Mouse (Mus musculus) forebrain, embryonic 11.5 days (tissue): ENCODE measurements at regions not wholly inside any gene's neighbourhood (a gene's known extent, or its start where the extent isn't known, plus 50 kb on each side); places are given as distances from the start of the nearest gene placed in this dataset.

Source experiments
- ATAC-seq: fragments of 200-750 bp; cut with Nextera tagmentation; replicated peaks from 2 replicates; pipeline ENCODE4 v1.8.0; 2017; ENCODE audit warnings: moderate TSS enrichment; ENCODE audit not compliant: low FRiP score
- DNase-seq: peaks from one replicate; pipeline ENCODE4 v3.0.0-alpha.2; 2017; ENCODE audit warnings: low spot score
- H3K27ac ChIP-seq: fragments of 300-500 bp; sonication (generic); 2 replicates; pipeline ENCODE4 v1.5.1; 2014; ENCODE audit warnings: low read depth, low read length
- H3K27me3 ChIP-seq: fragments of 300-500 bp; sonication (generic); 2 replicates; pipeline ENCODE4 v1.6.1; 2014; ENCODE audit warnings: mild to moderate bottlenecking, low read length, mixed read lengths; ENCODE audit not compliant: control insufficient read depth, insufficient read depth
- H3K36me3 ChIP-seq: fragments of 300-500 bp; sonication (generic); 2 replicates; pipeline ENCODE4 v1.6.1; 2014; ENCODE audit warnings: mild to moderate bottlenecking, low read length, moderate library complexity, mixed read lengths; ENCODE audit not compliant: control insufficient read depth, insufficient read depth
- H3K4me1 ChIP-seq: fragments of 300-500 bp; sonication (generic); replicated peaks from 2 replicates; pipeline ENCODE4 v1.6.1; 2014; ENCODE audit warnings: low read length, mixed read lengths; ENCODE audit not compliant: control insufficient read depth, insufficient read depth
- H3K4me2 ChIP-seq: fragments of 300-500 bp; sonication (generic); 2 replicates; pipeline ENCODE4 v1.6.1; 2014; ENCODE audit warnings: low read depth, mild to moderate bottlenecking, low read length, moderate library complexity, mixed read lengths; ENCODE audit not compliant: severe bottlenecking
- H3K4me3 ChIP-seq: fragments of 300-500 bp; sonication (generic); 2 replicates; pipeline ENCODE4 v1.5.1; 2014; ENCODE audit warnings: low read depth, low read length
- H3K9ac ChIP-seq: fragments of 300-500 bp; sonication (generic); 2 replicates; pipeline ENCODE4 v1.6.1; 2014; ENCODE audit warnings: low read length
- H3K9me3 ChIP-seq: fragments of 300-500 bp; sonication (generic); 2 replicates; pipeline ENCODE4 v1.6.1; 2016; ENCODE audit warnings: low read length, mixed read lengths; ENCODE audit not compliant: control insufficient read depth
- WGBS: fragments of 180-500 bp; shearing (Covaris S2); extraction: QIAGEN DNeasy Blood & Tissue Kit; methylation state at CpG from one replicate; pipeline ENCODE4 v1.1.7; 2014; 5-methylcytosine and 5-hydroxymethylcytosine counted together

DNA sequence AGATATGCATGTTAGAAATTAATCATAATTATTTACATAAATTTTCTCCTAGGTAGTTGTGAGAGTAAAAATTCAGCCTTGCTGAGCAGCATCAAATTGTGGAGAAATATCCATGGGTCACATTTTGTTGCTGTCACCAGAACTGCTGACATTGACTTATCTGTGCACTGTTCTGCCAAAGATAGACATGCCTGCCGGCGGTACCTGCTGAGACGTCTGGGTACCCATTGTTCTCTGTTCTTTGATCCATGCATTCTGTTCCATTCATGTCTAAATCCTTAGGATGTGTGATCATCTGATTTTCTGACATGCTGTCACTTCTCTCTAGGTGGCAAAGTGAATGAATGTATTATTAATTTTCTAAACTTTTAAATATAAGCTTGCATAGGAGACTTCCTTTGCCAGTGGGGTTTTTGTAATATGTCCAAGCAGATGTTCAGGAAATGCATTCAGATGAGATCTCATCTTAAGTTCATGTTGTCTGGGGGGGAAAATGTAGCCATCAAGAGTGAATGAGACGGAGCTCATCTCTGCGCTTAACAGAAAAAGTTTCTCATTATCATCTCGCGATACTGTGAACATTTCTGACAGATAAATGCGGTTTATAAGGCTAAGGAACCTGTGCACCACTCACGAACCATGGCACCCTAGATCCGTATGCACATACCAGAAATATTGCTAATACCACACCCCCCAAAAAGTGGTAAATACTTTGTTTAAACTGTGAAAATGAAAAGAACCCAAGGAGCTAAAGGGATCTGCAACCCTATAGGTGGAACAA lies 391.0 kb upstream of the Slitrk5 start:
- no peak for DNase-seq
- Histone ChIP-seq H3K4me3 (no peak overlapping the region), H3K36me3 (no peaks in the 10 kb centered on the region), H3K9ac (no peak overlapping the region), H3K27ac (no peak overlapping the region), H3K9me3 (no peaks in the 10 kb centered on the region), H3K4me2 (no peak overlapping the region), H3K4me1 (no peaks in the 10 kb centered on the region), H3K27me3 (no peaks in the 10 kb centered on the region)
- ATAC-seq = 0 out of 2 replicates have a peak, but pooled peaks have one; percentile 26
- 75% methylated on average over 10 of the region's 10 CpGs for WGBS

DNA sequence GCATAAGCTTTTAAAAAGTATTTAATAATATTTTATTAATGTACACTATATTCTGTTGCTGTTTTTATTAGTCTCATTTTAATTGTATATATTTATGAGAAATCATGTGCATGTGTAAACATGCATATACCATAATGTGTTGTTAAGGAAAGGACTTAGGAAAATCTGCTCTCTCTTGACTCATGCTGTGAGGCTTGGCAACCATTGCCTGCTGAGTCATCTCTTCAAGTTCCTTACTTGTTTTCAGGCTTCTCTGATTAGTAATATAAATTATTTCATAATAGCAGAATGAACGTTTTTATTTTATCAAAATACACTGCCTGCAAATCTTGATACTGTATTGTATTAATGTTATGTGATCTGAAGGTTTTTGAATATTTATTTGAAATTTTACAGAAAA lies 388.9 kb upstream of the Slitrk5 start:
- Histone ChIP-seq H3K4me3 (no peak overlapping the region), H3K27me3 (no peaks in the 10 kb centered on the region), H3K4me2 (no peak overlapping the region), H3K27ac (no peak overlapping the region), H3K4me1 (no peaks in the 10 kb centered on the region), H3K9me3 (no peaks in the 10 kb centered on the region), H3K9ac (no peak overlapping the region), H3K36me3 (no peaks in the 10 kb centered on the region)
- 67% methylated on average over 1 of the region's 1 CpGs for WGBS
- no peak for DNase-seq
- no peak for ATAC-seq

- WGBS = 87% methylated on average over 3 of the region's 3 CpGs
- no peak for DNase-seq
- Histone ChIP-seq H3K4me3 (no peak overlapping the region), H3K9ac (no peak overlapping the region), H3K9me3 (no peaks in the 10 kb centered on the region), H3K27me3 (no peaks in the 10 kb centered on the region), H3K27ac (no peak overlapping the region), H3K36me3 (no peaks in the 10 kb centered on the region), H3K4me1 (no peaks in the 10 kb centered on the region), H3K4me2 (no peak overlapping the region)
- 0 out of 2 replicates have a peak, but pooled peaks have one; percentile 40 for ATAC-seq
Observed at GRCm38 (mm10) chr14:111295521-111295920, 379.4 kb upstream of the Slitrk5 start.

DNA sequence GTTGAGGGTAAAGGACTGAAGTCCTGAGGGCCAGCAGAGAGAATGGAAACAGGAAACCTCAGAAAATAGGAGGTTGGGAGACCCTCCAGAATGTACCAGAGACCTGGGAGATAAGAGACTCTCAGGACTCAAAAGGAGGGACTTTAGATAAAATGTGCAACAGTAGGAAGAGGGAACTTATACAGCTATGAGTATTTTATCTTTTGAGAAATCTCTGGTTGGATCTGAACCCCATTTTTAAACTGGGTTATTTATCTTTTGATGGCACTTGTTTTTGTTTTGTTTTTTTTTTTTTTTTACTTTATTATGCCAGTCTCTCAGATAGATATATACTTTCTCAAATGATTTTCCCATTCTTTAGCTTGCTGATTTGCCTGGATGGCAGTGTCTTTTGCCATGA lies 377.1 kb upstream of the Slitrk5 start:
- no peaks in the 10 kb centered on the region for H3K9me3 ChIP-seq
- no peak overlapping the region for H3K4me2 ChIP-seq
- no peaks in the 10 kb centered on the region for H3K27me3 ChIP-seq
- H3K4me3 ChIP-seq = no peak overlapping the region
- DNase-seq = no peak
- H3K9ac ChIP-seq = no peak overlapping the region
- H3K36me3 ChIP-seq = no peaks in the 10 kb centered on the region
- no peak overlapping the region for H3K27ac ChIP-seq
- ATAC-seq = no peak
- H3K4me1 ChIP-seq = no peaks in the 10 kb centered on the region

DNA sequence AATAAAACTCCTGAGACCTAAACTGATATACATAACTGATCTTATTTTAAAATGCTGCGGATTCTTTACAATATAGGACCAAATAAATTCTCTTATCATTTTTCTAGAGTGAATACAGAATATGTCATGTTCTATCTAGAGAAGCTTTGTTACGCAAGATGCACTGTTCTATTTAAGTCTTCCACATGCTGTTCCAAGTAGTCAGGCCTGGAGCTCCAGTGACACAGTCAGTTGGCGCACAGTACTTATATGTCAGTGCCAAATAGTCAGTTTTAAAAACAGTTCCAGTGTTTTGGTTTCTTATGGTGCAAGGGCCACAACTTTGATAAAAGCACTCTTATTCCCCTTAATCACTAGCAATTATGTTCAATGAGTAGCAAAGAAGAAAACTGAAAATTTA lies 344.3 kb upstream of the Slitrk5 start:
- no peak for DNase-seq
- no peak overlapping the region for H3K4me3 ChIP-seq
- no peak for ATAC-seq
- H3K9me3 ChIP-seq = no peaks in the 10 kb centered on the region
- WGBS = 95% methylated on average over 3 of the region's 3 CpGs
- no peak overlapping the region for H3K9ac ChIP-seq
- no peaks in the 10 kb centered on the region for H3K27me3 ChIP-seq
- H3K4me1 ChIP-seq = no peaks in the 10 kb centered on the region
- H3K4me2 ChIP-seq = no peak overlapping the region
- H3K27ac ChIP-seq = no peak overlapping the region
- H3K36me3 ChIP-seq = no peaks in the 10 kb centered on the region

- no peak for ATAC-seq
Observed at GRCm38 (mm10) chr14:111353518-111353917, 321.4 kb upstream of the Slitrk5 start.

GRCm38 (mm10) chr14:111396803-111397202 lies 278.1 kb upstream of the Slitrk5 start:
- Histone ChIP-seq H3K27me3 (no peaks in the 10 kb centered on the region), H3K9ac (no peak overlapping the region), H3K9me3 (no peaks in the 10 kb centered on the region), H3K36me3 (no peaks in the 10 kb centered on the region), H3K27ac (no peak overlapping the region), H3K4me1 (no peaks in the 10 kb centered on the region), H3K4me3 (no peak overlapping the region), H3K4me2 (no peak overlapping the region)
- DNase-seq (no peak), ATAC-seq (no peak)
- WGBS = 50% methylated on average over 1 of the region's 1 CpGs

More at GRCm38 (mm10) chr14:111353518-111353917, 321.4 kb upstream of the Slitrk5 start:
- Histone ChIP-seq H3K4me2 (no peak overlapping the region), H3K9ac (no peak overlapping the region), H3K4me3 (no peak overlapping the region), H3K4me1 (no peaks in the 10 kb centered on the region), H3K27me3 (no peaks in the 10 kb centered on the region), H3K9me3 (no peaks in the 10 kb centered on the region), H3K36me3 (no peaks in the 10 kb centered on the region), H3K27ac (no peak overlapping the region)
- WGBS = 87% methylated on average over 5 of the region's 5 CpGs
- no peak for DNase-seq

DNA sequence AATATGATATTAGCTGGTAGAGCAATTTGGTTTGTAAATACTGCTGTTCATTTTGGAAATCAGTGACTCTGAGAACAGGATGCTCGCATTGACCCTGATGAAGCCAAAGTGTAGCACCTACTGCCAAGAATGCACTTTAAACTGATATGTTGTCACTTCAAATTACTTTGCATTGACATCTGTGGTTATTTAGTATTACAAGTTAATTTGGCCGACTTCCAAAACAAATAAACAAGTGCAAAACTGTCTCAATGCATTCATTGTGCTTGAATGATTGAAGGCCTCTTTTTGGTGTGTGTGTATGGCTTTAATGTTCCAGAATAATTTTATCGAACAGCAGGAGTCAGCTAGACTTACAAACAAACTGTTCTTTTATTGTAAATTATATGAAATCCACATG lies 274.1 kb upstream of the Slitrk5 start:
- no peak overlapping the region for H3K9ac ChIP-seq
- 80% methylated on average over 3 of the region's 3 CpGs for WGBS
- DNase-seq (no peak), ATAC-seq (no peak)
- H3K4me3 ChIP-seq = no peak overlapping the region
- H3K4me1 ChIP-seq = no peaks in the 10 kb centered on the region
- H3K36me3 ChIP-seq = no peaks in the 10 kb centered on the region
- H3K27me3 ChIP-seq = no peaks in the 10 kb centered on the region
- H3K27ac ChIP-seq = no peak overlapping the region
- H3K4me2 ChIP-seq = no peak overlapping the region
- H3K9me3 ChIP-seq = no peaks in the 10 kb centered on the region

GRCm38 (mm10) chr14:111402538-111402937 lies 272.4 kb upstream of the Slitrk5 start:
- Histone ChIP-seq H3K27me3 (no peaks in the 10 kb centered on the region), H3K4me2 (no peak overlapping the region), H3K4me3 (no peak overlapping the region), H3K9me3 (no peaks in the 10 kb centered on the region), H3K9ac (no peak overlapping the region), H3K27ac (no peak overlapping the region), H3K4me1 (no peaks in the 10 kb centered on the region), H3K36me3 (no peaks in the 10 kb centered on the region)
- WGBS = 77% methylated on average over 1 of the region's 1 CpGs
- DNase-seq = no peak
- no peak for ATAC-seq
